Mouse (Mus musculus): ENCODE measurements around the gene Greb1. TPM values are rescaled to one million over a fixed set of nuclear protein-coding genes. Genes with fewer than 3 reads are reported as not detected.

Greb1 gene
- not detected for polyA plus RNA-seq (2017; shearing (Covaris generic))

GRCm38 (mm10) chr12:16800259-16800958 lies at the start of gene Greb1:
Gene Greb1, minus strand, starts transcription at chr12:16800886.

GRCm38 (mm10) chr12:16810525-16811431 lies 10.1 kb upstream of the Greb1 start, which contains the start of gene E2f6:
Gene E2f6, plus strand, starts transcription at chr12:16810963.

GRCm38 (mm10) chr12:16653332-16654093 lies 147.2 kb downstream of the Greb1 start, which contains the start of gene Ntsr2:
Gene Ntsr2, plus strand, starts transcription at chr12:16653382.

Other genes with a start within 250 kb of the Greb1 start
- gene Lpin1, start 189.9 kb downstream of the Greb1 start, polyA plus RNA-seq (2017; shearing (Covaris generic)): 28.1 TPM
- not detected for gene Ntsr2, start 147.5 kb downstream of the Greb1 start, polyA plus RNA-seq (2017; shearing (Covaris generic))
- 4.0 TPM for gene E2f6, start 10.1 kb upstream of the Greb1 start, polyA plus RNA-seq (2017; shearing (Covaris generic))
- 8.9 TPM for gene Rock2, start 94.0 kb upstream of the Greb1 start, polyA plus RNA-seq (2017; shearing (Covaris generic))
- 69.7 TPM for gene Pqlc3, start 199.5 kb upstream of the Greb1 start, polyA plus RNA-seq (2017; shearing (Covaris generic))
- 2.5 TPM for gene 2410004P03Rik, start 210.8 kb upstream of the Greb1 start, polyA plus RNA-seq (2017; shearing (Covaris generic))

All from activated CD4-positive, CD25-positive, alpha-beta regulatory T cell, adult 9 weeks (primary cell).